Mouse (Mus musculus) forebrain, embryonic 13.5 days (tissue): ENCODE data around the gene Rhobtb1. TPM values are rescaled to one million over a fixed set of nuclear protein-coding genes. Genes with fewer than 3 reads are reported as not detected.

ENCODE experiments used
- ATAC-seq: fragments of 200-750 bp; cut with Nextera tagmentation; 2 replicates; pipeline ENCODE4 v1.8.0; 2017
- H3K27ac ChIP-seq: fragments of 300-500 bp; sonication (generic); 2 replicates; pipeline ENCODE4 v1.5.1; 2015; ENCODE audit warnings: inconsistent platforms, mild to moderate bottlenecking, moderate library complexity
- H3K27me3 ChIP-seq: fragments of 300-500 bp; sonication (generic); 2 replicates; pipeline ENCODE4 v1.6.1; 2015; ENCODE audit warnings: mild to moderate bottlenecking, inconsistent platforms
- H3K36me3 ChIP-seq: fragments of 300-500 bp; sonication (generic); 2 replicates; pipeline ENCODE4 v1.6.1; 2015; ENCODE audit warnings: mild to moderate bottlenecking, inconsistent platforms; ENCODE audit not compliant: poor library complexity, severe bottlenecking
- H3K4me1 ChIP-seq: fragments of 300-500 bp; sonication (generic); 2 replicates; pipeline ENCODE4 v1.6.1; 2015; ENCODE audit warnings: inconsistent platforms
- H3K4me2 ChIP-seq: fragments of 300-500 bp; sonication (generic); 2 replicates; pipeline ENCODE4 v1.6.1; 2015; ENCODE audit warnings: inconsistent platforms, mild to moderate bottlenecking, moderate library complexity
- H3K4me3 ChIP-seq: fragments of 300-500 bp; sonication (generic); 2 replicates; pipeline ENCODE4 v1.5.1; 2015; ENCODE audit warnings: mild to moderate bottlenecking, inconsistent platforms
- H3K9ac ChIP-seq: fragments of 300-500 bp; sonication (generic); 2 replicates; pipeline ENCODE4 v1.6.1; 2015; ENCODE audit warnings: mild to moderate bottlenecking, inconsistent platforms
- H3K9me3 ChIP-seq: fragments of 300-500 bp; sonication (generic); replicated peaks from 2 replicates; pipeline ENCODE4 v1.6.1; 2016; ENCODE audit warnings: inconsistent platforms
- WGBS: fragments of 180-500 bp; shearing (Covaris S2); methylation state at CpG from one replicate; pipeline ENCODE4 v1.1.7; 2015; 5-methylcytosine and 5-hydroxymethylcytosine counted together
- polyA plus RNA-seq: library from polyadenylated mRNA; unstranded; fragments of >200 nt; fragmentation: Nextera tagmentation; extraction: Ambion mirVana; gene quantifications from 2 replicates; pipeline ENCODE4 v1.2.1, GENCODE M21; 2015

Rhobtb1 gene
- polyA plus RNA-seq, 1 experiment from 2014 or later = 16.4 TPM

DNA sequence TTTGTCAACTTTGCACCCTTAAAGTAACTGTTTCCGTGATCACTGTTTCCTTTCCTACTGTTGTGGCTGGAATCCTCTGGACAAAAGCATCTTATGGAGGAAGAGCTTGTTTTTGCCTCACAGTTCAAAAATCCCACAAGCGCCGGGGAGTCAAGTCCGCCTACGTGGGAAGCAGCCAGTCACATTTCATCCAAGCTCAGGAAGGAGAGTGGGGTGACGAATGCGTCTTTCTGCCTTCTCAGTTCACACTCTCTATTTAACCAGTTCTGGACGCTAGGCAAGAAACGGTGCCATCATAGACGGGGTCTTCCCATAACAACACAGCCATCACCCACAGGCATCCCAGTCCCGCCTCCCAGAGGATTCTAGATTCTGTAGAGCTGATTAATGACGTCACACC is 15.3 kb downstream of the Rhobtb1 start:
- H3K4me2 ChIP-seq = no peak overlapping the region
- no peaks in the 10 kb centered on the region for H3K36me3 ChIP-seq
- 87% methylated on average over 12 of the region's 12 CpGs for WGBS
- ATAC-seq = no peak
- no peaks in the 10 kb centered on the region for H3K27me3 ChIP-seq
- H3K27ac ChIP-seq = no peak overlapping the region
- no peak overlapping the region for H3K9ac ChIP-seq
- H3K9me3 ChIP-seq = no peaks in the 10 kb centered on the region
- H3K4me1 ChIP-seq = no peaks in the 10 kb centered on the region
- H3K4me3 ChIP-seq = no peak overlapping the region

- no peaks in the 10 kb centered on the region for H3K4me1 ChIP-seq
- no peak for ATAC-seq
- no peaks in the 10 kb centered on the region for H3K9me3 ChIP-seq
- H3K27me3 ChIP-seq = no peaks in the 10 kb centered on the region
- 85% methylated on average over 3 of the region's 3 CpGs for WGBS
- H3K4me2 ChIP-seq = no peak overlapping the region
- H3K4me3 ChIP-seq = no peak overlapping the region
- no peaks in the 10 kb centered on the region for H3K36me3 ChIP-seq
- no peak overlapping the region for H3K9ac ChIP-seq
- no peak overlapping the region for H3K27ac ChIP-seq
These were observed 21.2 kb downstream of the Rhobtb1 start for GRCm38 (mm10) chr10:69172412-69172811.

DNA sequence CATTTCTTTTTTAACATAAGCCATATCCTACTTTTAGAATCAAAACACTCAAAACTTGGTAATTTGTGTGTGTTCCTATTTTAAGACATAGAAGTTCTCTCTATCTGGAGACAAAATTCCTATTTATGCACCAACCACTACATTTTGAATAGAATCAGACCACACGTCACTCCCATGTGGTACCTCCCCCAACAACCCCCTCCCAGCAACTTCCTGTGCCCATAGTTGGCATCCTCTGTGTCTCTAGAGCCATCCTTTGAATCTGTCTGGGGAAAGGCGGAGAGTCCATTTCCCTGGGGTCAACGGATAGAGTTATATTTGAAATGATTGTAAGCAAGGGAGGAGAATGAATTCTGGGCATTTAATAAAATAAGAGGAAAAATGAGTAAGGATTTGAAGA is 24.9 kb downstream of the Rhobtb1 start:
- H3K4me3 ChIP-seq = no peak overlapping the region
- H3K27me3 ChIP-seq = no peaks in the 10 kb centered on the region
- no peak overlapping the region for H3K27ac ChIP-seq
- WGBS = 74% methylated on average over 3 of the region's 3 CpGs
- no peak for ATAC-seq
- H3K9ac ChIP-seq = no peak overlapping the region
- no peaks in the 10 kb centered on the region for H3K4me1 ChIP-seq
- H3K4me2 ChIP-seq = no peak overlapping the region
- H3K9me3 ChIP-seq = 0 out of 2 replicates have a peak, but pooled peaks cover 3% of the 10 kb centered on the region
- H3K36me3 ChIP-seq = no peaks in the 10 kb centered on the region

GRCm38 (mm10) chr10:69179341-69179740 is 28.1 kb downstream of the Rhobtb1 start:
- Histone ChIP-seq H3K4me3 (no peak overlapping the region), H3K27me3 (no peaks in the 10 kb centered on the region), H3K4me2 (no peak overlapping the region), H3K36me3 (no peaks in the 10 kb centered on the region), H3K9me3 (0 out of 2 replicates have a peak, but pooled peaks cover 3% of the 10 kb centered on the region), H3K4me1 (no peaks in the 10 kb centered on the region), H3K27ac (no peak overlapping the region), H3K9ac (no peak overlapping the region)
- ATAC-seq = no peak
- 100% methylated on average over 1 of the region's 1 CpGs for WGBS

- Histone ChIP-seq H3K4me3 (no peak overlapping the region), H3K36me3 (no peaks in the 10 kb centered on the region), H3K4me2 (no peak overlapping the region), H3K27ac (no peak overlapping the region), H3K9ac (no peak overlapping the region), H3K4me1 (no peaks in the 10 kb centered on the region), H3K27me3 (no peaks in the 10 kb centered on the region), H3K9me3 (0 out of 2 replicates have a peak, but pooled peaks cover 3% of the 10 kb centered on the region)
- ATAC-seq = no peak
- 82% methylated on average over 3 of the region's 3 CpGs for WGBS
These were observed 29.8 kb downstream of the Rhobtb1 start for GRCm38 (mm10) chr10:69180997-69181396.

DNA sequence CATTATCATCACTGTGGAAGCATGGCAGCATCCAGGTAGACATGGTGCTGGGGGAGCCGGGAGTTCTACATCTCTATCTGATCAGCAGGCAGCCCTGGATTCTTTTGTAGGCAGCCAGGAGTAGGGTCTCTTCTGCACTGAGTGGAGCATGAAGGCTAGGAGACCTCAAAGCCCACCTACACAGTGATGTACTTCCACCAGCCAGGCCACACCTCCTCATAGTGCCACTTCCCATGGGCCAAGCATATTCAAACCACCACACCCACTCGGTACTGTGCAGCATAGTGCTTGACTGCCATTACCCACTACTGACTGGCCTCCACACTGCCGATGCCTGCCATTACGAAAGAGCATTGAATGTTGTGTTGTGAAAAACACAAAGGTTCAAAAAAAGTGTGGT is 33.7 kb downstream of the Rhobtb1 start:
- Histone ChIP-seq H3K9me3 (no peaks in the 10 kb centered on the region), H3K27ac (no peak overlapping the region), H3K4me2 (no peak overlapping the region), H3K27me3 (no peaks in the 10 kb centered on the region), H3K36me3 (no peaks in the 10 kb centered on the region), H3K9ac (no peak overlapping the region), H3K4me3 (no peak overlapping the region), H3K4me1 (no peaks in the 10 kb centered on the region)
- ATAC-seq = no peak
- 96% methylated on average over 4 of the region's 4 CpGs for WGBS

DNA sequence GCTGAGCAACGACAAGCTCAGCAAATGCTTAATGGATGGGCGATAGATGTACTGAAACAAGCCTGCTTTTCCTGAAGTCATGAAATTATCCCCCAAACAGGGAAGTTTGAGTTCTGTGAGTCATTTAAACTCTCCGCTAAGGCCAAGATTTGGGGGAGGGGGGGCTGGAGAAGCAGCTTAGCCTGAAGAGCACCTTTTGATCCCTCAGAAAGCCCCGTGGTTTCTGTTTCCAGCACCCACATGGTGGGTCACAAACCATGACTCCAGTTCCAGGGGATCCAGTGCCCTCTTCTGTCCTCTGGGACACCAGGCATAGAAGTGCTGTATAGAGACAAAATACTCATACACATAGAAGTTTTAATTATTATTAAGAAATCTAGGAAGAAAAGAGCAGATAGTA is 34.2 kb downstream of the Rhobtb1 start:
- no peak overlapping the region for H3K4me2 ChIP-seq
- H3K27ac ChIP-seq = no peak overlapping the region
- no peak overlapping the region for H3K4me3 ChIP-seq
- no peak for ATAC-seq
- H3K4me1 ChIP-seq = no peaks in the 10 kb centered on the region
- H3K36me3 ChIP-seq = no peaks in the 10 kb centered on the region
- 79% methylated on average over 4 of the region's 4 CpGs for WGBS
- no peak overlapping the region for H3K9ac ChIP-seq
- no peaks in the 10 kb centered on the region for H3K27me3 ChIP-seq
- H3K9me3 ChIP-seq = no peaks in the 10 kb centered on the region

DNA sequence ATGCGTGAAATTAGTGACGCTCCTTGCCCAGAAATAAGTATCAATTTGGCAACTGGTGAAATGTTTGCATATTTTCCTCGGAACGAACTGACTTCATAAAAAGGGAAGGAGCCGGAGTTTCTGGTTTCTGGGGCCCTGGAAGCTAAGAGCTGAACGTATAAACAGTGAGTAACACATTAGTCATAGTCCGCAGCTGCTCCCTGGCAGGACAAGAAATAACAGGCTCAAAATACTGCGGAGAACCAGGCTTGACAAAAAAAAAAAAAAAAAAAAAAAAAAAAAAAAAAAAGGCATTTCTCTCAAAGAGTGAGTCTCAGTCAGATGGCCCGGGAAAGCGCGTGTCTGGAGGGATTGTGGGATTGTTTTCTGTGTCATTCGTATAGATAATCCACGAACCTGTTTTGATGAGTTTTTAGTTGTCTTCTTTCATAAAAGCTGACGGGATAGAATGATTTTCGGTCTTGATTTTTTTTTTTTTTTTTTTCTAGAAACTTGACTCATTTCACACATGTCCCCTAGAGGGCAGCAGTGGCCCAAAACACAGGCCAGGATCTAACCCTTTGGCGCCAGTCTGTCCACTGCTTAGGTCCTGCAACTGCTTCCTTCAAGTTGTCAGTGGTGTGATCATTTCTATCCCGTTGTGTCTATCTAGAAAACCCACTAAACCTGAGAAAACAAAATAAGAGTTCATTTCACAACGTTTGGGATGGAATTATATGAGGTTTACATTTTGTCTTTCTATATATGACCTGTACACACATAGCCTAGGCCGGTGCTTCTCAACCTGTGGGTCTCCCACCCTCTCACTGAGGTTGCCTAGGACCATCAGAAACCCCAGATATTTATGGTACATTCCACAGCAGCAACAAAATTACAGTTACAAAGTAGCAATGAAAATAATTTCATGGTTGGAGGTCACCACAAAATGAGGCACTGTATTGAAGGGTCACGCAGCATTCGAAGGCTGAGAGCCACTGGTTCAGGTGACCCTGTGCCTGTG is 35.0 kb downstream of the Rhobtb1 start:
- no peaks in the 10 kb centered on the region for H3K27me3 ChIP-seq
- ATAC-seq = peak; percentile 75
- 24% methylated on average over 21 of the region's 21 CpGs for whole genome bisulfite sequencing
- H3K36me3 ChIP-seq = no peaks in the 10 kb centered on the region
- H3K9ac ChIP-seq = no peak overlapping the region
- no peaks in the 10 kb centered on the region for H3K9me3 ChIP-seq
- H3K4me3 ChIP-seq = peak overlapping the region; percentile 32
- H3K27ac ChIP-seq = no peak overlapping the region
- no peaks in the 10 kb centered on the region for H3K4me1 ChIP-seq
- peak overlapping the region; percentile 53 for H3K4me2 ChIP-seq

DNA sequence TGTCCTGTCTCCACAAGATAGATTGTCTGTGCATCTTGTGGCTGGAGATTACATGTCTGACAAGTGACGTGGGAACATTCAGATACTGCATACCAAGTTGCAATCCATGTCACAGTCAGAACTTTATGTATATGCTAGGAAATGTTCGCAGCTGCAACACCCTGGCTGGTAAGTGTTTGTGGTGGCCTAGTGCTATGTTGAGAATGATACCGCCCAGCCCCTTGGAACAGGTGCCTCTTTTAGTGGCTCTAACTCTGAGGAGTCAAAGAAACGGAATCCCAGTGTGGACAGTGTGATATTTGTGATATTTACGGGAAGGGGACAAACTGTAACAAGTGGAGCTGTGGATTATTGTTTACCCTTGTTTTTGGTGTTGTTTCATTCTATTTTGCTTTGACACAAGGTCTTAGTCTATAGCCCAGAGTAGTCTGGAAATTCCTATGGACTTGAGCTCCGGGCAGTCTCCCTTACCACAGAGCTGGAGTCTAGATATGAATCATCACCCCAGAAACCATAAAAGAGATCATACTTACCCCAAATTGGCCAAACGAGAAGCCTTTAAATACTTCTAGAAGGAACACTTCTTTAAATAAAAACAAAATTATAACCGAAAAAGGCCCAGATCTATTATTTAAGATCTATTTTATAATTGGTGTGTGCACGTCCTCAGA is 36.7 kb downstream of the Rhobtb1 start:
- 86% methylated on average over 9 of the region's 9 CpGs for WGBS
- Histone ChIP-seq H3K4me3 (no peak overlapping the region), H3K4me1 (no peaks in the 10 kb centered on the region), H3K9ac (no peak overlapping the region), H3K27me3 (no peaks in the 10 kb centered on the region), H3K36me3 (no peaks in the 10 kb centered on the region), H3K27ac (no peak overlapping the region), H3K4me2 (no peak overlapping the region), H3K9me3 (no peaks in the 10 kb centered on the region)
- ATAC-seq = no peak

DNA sequence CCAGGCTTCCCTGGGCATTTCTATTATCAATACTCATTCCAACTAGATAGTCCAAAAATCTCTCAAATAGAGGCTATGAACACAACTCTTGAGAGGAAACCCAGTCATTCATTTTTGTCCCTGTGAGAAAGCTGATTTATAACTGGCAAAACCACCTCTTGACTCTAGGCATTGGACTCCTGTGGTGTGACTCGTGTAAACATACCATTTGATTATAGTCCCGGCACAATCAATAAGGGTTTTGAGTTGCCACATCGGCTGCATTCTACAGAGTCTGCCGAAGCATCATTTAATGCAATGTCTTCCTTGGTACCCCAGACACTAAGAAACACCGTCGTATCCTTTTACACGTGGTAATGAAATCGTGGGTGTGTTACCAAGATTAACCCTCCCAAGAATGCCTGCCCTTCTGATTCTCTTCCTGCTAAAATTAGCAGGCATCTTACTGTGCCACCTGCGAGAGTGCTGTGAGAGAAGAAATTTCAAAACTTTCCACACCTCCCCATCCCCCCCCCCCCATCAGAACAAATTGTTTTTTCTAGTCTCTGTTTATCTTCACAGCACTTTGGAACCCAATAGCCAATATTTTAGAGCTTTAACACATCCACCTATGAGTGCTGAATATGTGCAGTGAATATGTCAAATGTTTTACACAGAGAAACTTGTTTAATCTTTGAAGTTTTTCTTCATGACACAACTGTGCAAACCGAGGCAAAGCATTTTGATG is 39.4 kb downstream of the Rhobtb1 start:
- Histone ChIP-seq H3K9me3 (no peaks in the 10 kb centered on the region), H3K27me3 (no peaks in the 10 kb centered on the region), H3K4me2 (no peak overlapping the region), H3K36me3 (no peaks in the 10 kb centered on the region), H3K9ac (no peak overlapping the region), H3K4me1 (no peaks in the 10 kb centered on the region), H3K4me3 (no peak overlapping the region), H3K27ac (no peak overlapping the region)
- 84% methylated on average over 10 of the region's 10 CpGs for WGBS
- ATAC-seq = no peak

GRCm38 (mm10) chr10:69192266-69192665 is 41.0 kb downstream of the Rhobtb1 start:
- no peak for ATAC-seq
- Histone ChIP-seq H3K9me3 (no peaks in the 10 kb centered on the region), H3K4me3 (no peak overlapping the region), H3K9ac (no peak overlapping the region), H3K27me3 (no peaks in the 10 kb centered on the region), H3K27ac (no peak overlapping the region), H3K36me3 (no peaks in the 10 kb centered on the region), H3K4me1 (no peaks in the 10 kb centered on the region), H3K4me2 (no peak overlapping the region)
- WGBS = 82% methylated on average over 5 of the region's 5 CpGs

DNA sequence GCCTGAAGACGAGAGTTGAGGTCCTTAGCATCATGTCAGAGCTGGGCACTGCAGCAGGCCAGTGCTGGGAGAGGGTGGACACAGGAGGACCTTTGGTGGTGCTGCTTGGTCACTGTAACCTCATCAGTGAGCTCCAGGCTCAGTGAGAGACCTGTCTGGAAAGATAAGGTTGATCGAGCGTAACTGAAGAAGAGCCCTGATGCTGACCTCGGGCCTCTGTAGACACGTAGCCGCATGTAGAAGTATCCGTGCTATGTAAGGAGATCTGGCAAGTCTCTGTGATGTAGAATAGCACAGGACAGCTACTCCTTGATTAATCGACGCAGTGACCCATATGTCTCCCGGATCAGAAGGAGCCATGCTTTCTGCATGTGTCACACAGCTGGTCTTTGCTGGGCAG is 42.5 kb downstream of the Rhobtb1 start:
- Histone ChIP-seq H3K36me3 (no peaks in the 10 kb centered on the region), H3K4me3 (no peak overlapping the region), H3K27ac (no peak overlapping the region), H3K9me3 (no peaks in the 10 kb centered on the region), H3K9ac (no peak overlapping the region), H3K4me2 (no peak overlapping the region), H3K27me3 (no peaks in the 10 kb centered on the region), H3K4me1 (no peaks in the 10 kb centered on the region)
- 96% methylated on average over 10 of the region's 10 CpGs for WGBS
- no peak for ATAC-seq
